Mouse (Mus musculus) heart, embryonic 10.5 days (tissue): ENCODE results near the gene Sdsl. TPM values are rescaled to one million over a fixed set of nuclear protein-coding genes. Genes with fewer than 3 reads are reported as not detected.

Experiments
- DNase-seq: peaks from one replicate; pipeline ENCODE4 v3.0.0-alpha.2; 2017; ENCODE audit warnings: low spot score
- H3K27ac ChIP-seq: fragments of 300-500 bp; sonication (generic); 2 replicates; pipeline ENCODE4 v1.5.1; 2016; ENCODE audit warnings: mild to moderate bottlenecking
- H3K27me3 ChIP-seq: fragments of 300-500 bp; sonication (generic); 2 replicates; pipeline ENCODE4 v1.6.1; 2016; ENCODE audit warnings: mild to moderate bottlenecking; ENCODE audit not compliant: poor library complexity, insufficient read depth, severe bottlenecking
- H3K36me3 ChIP-seq: fragments of 300-500 bp; sonication (generic); 2 replicates; pipeline ENCODE4 v1.6.1; 2016; ENCODE audit warnings: mild to moderate bottlenecking, moderate library complexity
- H3K4me1 ChIP-seq: fragments of 300-500 bp; sonication (generic); 2 replicates; pipeline ENCODE4 v1.6.1; 2016; ENCODE audit warnings: mild to moderate bottlenecking
- H3K4me3 ChIP-seq: fragments of 300-500 bp; sonication (generic); 2 replicates; pipeline ENCODE4 v1.5.1; 2016; ENCODE audit warnings: mild to moderate bottlenecking, moderate library complexity
- H3K9me3 ChIP-seq: fragments of 300-500 bp; sonication (generic); 2 replicates; pipeline ENCODE4 v1.6.1; 2016; ENCODE audit warnings: mild to moderate bottlenecking, moderate library complexity
- whole genome bisulfite sequencing: fragments of 180-500 bp; shearing (Covaris S2); methylation state at CpG from one replicate; pipeline ENCODE4 v1.1.7; 2016; 5-methylcytosine and 5-hydroxymethylcytosine counted together
- polyA plus RNA-seq: library from polyadenylated mRNA; unstranded; fragments of >200 nt; fragmentation: Nextera tagmentation; extraction: Ambion mirVana; gene quantifications from 2 replicates; pipeline ENCODE4 v1.2.1, GENCODE M21; 2016

Gene Sdsl
- polyA plus RNA-seq, 1 experiment from 2014 or later, result 7.5 TPM

- 1% methylated on average over 5 of the region's 6 CpGs for WGBS
- Histone ChIP-seq H3K36me3 (no peaks in the 10 kb centered on the region), H3K4me1 (peaks cover 21% of the 10 kb centered on the region), H3K27me3 (peaks cover 100% of the 10 kb centered on the region), H3K27ac (no peak overlapping the region), H3K9me3 (no peaks in the 10 kb centered on the region), H3K4me3 (no peak overlapping the region)
- no peak for DNase-seq
Measured at GRCm38 (mm10) chr5:120428990-120429389, 43.6 kb downstream of the Sdsl start.

GRCm38 (mm10) chr5:120428189-120428838 is 44.3 kb downstream of the Sdsl start:
- Histone ChIP-seq H3K36me3 (no peaks in the 10 kb centered on the region), H3K27ac (no peak overlapping the region), H3K4me3 (no peak overlapping the region), H3K4me1 (peaks cover 21% of the 10 kb centered on the region), H3K27me3 (peaks cover 100% of the 10 kb centered on the region), H3K9me3 (no peaks in the 10 kb centered on the region)
- 2% methylated on average over 21 of the region's 21 CpGs for WGBS
- no peak for DNase-seq

- no peaks in the 10 kb centered on the region for H3K36me3 ChIP-seq
- no peak for DNase-seq
- under 1% methylated on average over 33 of the region's 33 CpGs for WGBS
- H3K9me3 ChIP-seq, result no peaks in the 10 kb centered on the region
- peaks cover 100% of the 10 kb centered on the region for H3K27me3 ChIP-seq
- no peak overlapping the region for H3K4me3 ChIP-seq
- peaks cover 19% of the 10 kb centered on the region for H3K4me1 ChIP-seq
- H3K27ac ChIP-seq, result no peak overlapping the region
Measured at GRCm38 (mm10) chr5:120427451-120427938, 45.1 kb downstream of the Sdsl start.

DNA sequence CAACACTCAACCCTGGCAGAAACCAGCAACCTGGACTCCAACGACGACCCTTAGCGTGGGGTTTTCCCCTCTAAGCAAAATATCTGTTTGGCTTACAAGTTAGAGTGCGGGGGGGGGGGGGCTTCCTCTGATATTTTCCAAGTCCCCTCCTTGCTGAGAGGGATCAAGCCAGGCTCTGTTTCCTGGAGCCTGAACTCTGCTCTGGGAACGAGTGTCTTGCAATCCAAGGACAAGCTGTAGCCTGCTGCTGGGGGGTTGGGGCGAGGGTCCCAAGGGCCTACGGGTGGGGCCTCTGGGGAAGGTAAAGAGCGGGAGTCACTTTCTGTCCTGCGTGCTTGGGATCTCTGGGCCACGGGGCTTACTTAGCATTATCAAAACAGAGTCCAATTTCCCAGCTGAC is 46.0 kb downstream of the Sdsl start:
- Histone ChIP-seq H3K4me3 (no peak overlapping the region), H3K9me3 (no peaks in the 10 kb centered on the region), H3K36me3 (no peaks in the 10 kb centered on the region), H3K4me1 (peaks cover 10% of the 10 kb centered on the region; the same call in 1 of the 2 replicates), H3K27ac (no peak overlapping the region), H3K27me3 (peaks cover 100% of the 10 kb centered on the region)
- no peak for DNase-seq
- WGBS, result 0% methylated on average over 10 of the region's 10 CpGs

DNA sequence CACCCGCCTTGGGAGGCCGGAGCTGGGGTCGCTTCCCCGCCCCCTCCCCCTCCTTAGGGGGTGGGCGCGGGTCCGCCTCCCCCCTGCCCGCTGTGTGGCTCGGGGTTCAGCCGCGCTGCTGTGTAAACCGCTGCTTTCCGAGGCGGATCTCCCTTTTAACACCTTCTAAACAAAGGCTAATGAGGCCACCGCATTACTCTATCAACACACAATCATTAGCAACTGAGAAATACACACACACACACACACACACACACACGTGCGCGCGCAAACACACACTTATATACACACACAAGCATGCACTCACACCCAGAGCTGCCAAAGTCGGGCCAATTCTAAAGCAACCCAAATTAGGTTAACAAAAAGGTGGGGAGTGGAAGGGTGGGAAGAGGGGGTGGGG is 46.9 kb downstream of the Sdsl start:
- H3K27me3 ChIP-seq, result peaks cover 99% of the 10 kb centered on the region
- H3K27ac ChIP-seq, result no peak overlapping the region
- H3K4me3 ChIP-seq, result no peak overlapping the region
- WGBS, result 1% methylated on average over 18 of the region's 20 CpGs
- no peak for DNase-seq
- no peaks in the 10 kb centered on the region for H3K36me3 ChIP-seq
- no peaks in the 10 kb centered on the region for H3K9me3 ChIP-seq
- H3K4me1 ChIP-seq, result 0 out of 2 replicates have a peak, but pooled peaks cover 6% of the 10 kb centered on the region

DNA sequence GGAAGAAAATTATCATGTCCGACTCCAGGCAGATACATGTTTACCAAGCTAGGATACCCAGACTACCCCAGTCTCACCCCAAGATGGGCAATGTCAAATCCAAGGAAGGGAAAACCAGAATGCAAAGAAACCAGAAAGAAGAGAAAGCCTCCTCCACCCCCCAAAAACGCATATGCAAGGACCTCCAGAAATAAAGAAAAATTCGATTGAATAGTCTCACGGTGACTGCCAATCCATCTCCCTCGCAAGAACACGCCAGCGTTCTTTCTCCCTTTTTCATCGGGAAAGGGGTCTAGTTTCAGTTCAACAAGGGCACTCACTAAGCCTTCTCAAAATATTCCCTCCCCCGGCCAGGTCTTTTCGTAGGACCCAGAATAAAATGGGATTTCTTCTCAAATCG is 48.0 kb downstream of the Sdsl start:
- Histone ChIP-seq H3K27ac (no peak overlapping the region), H3K4me1 (0 out of 2 replicates have a peak, but pooled peaks cover 6% of the 10 kb centered on the region), H3K36me3 (no peaks in the 10 kb centered on the region), H3K27me3 (peaks cover 97% of the 10 kb centered on the region), H3K4me3 (no peak overlapping the region), H3K9me3 (no peaks in the 10 kb centered on the region)
- DNase-seq, result no peak
- 2% methylated on average over 11 of the region's 11 CpGs for WGBS

DNA sequence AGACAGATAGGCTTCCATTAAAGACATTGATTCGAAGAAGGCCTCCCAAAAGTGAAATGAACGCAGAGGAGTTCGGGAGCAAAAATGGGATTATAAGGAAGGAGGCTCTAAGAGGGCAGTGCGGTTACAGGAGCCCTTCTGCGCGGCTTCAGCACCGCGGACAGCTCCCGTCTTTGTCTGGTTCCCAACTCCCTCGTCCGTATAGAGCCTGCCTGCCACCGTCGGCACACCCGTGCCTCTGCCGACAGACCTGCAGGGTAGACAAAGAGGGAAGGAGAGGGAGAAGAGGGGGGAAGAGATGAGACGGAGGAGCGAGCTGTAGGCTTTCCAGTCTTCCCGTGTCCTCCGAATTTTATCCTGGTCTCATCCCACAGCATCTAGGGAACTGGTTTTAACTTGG is 48.6 kb downstream of the Sdsl start:
- Histone ChIP-seq H3K4me3 (no peak overlapping the region), H3K9me3 (no peaks in the 10 kb centered on the region), H3K27me3 (peaks cover 97% of the 10 kb centered on the region), H3K4me1 (0 out of 2 replicates have a peak, but pooled peaks cover 6% of the 10 kb centered on the region), H3K27ac (no peak overlapping the region), H3K36me3 (no peaks in the 10 kb centered on the region)
- 1% methylated on average over 19 of the region's 19 CpGs for WGBS
- DNase-seq, result peak; percentile 91

DNA sequence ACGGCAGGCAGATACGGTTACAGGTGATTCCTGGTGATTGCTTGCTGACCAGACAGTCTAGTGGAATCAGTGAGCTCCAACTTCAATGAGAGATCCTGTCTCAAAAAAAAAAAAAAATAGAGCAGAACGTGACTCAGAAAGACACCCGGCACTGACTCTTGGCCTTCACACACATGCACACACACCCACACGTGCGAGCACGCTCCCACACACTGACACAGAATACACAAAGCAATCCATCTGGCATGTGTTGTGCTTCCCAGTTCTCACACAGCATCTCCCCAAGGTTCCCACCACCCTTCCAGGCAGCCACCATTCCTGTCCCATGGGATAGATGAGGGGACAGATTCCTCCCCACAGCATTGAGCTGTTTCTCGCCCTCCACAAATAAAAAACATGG is 52.5 kb downstream of the Sdsl start:
- H3K27ac ChIP-seq, result no peak overlapping the region
- WGBS, result 77% methylated on average over 8 of the region's 8 CpGs
- H3K4me1 ChIP-seq, result no peaks in the 10 kb centered on the region
- no peaks in the 10 kb centered on the region for H3K9me3 ChIP-seq
- no peak overlapping the region for H3K4me3 ChIP-seq
- H3K27me3 ChIP-seq, result peaks cover 92% of the 10 kb centered on the region
- DNase-seq, result no peak
- H3K36me3 ChIP-seq, result no peaks in the 10 kb centered on the region

DNA sequence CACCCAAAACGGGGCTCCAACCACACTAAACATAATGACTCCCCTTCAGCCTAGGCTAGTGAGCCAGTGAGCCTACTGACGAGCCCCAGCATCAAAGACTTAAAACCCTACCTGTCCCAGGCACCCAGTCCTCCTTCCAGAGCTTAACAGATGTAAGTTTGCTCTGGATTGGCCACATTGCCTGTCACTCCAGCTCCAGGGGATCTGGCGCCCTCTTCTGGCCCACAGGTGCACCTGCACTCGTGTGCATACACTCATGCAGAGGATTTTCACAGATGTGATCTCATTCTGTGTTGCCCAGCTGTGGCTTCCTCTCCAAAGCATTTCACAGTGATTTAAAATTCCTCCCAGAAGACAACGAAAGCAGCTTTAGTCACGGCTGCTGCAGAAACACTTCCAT is 59.2 kb downstream of the Sdsl start:
- no peaks in the 10 kb centered on the region for H3K36me3 ChIP-seq
- peaks cover 11% of the 10 kb centered on the region for H3K4me1 ChIP-seq
- DNase-seq, result no peak
- peaks cover 90% of the 10 kb centered on the region for H3K27me3 ChIP-seq
- no peak overlapping the region for H3K27ac ChIP-seq
- WGBS, result 74% methylated on average over 6 of the region's 6 CpGs
- peaks cover 3% of the 10 kb centered on the region for H3K9me3 ChIP-seq
- H3K4me3 ChIP-seq, result no peak overlapping the region

- peaks cover 11% of the 10 kb centered on the region for H3K4me1 ChIP-seq
- H3K4me3 ChIP-seq, result peak overlapping the region; percentile 40
- 3% methylated on average over 41 of the region's 41 CpGs for WGBS
- H3K27ac ChIP-seq, result no peak overlapping the region
- no peak for DNase-seq
- peaks cover 76% of the 10 kb centered on the region for H3K27me3 ChIP-seq
- H3K36me3 ChIP-seq, result no peaks in the 10 kb centered on the region
- H3K9me3 ChIP-seq, result peaks cover 3% of the 10 kb centered on the region
Measured at GRCm38 (mm10) chr5:120409385-120410378, 62.9 kb downstream of the Sdsl start.

DNA sequence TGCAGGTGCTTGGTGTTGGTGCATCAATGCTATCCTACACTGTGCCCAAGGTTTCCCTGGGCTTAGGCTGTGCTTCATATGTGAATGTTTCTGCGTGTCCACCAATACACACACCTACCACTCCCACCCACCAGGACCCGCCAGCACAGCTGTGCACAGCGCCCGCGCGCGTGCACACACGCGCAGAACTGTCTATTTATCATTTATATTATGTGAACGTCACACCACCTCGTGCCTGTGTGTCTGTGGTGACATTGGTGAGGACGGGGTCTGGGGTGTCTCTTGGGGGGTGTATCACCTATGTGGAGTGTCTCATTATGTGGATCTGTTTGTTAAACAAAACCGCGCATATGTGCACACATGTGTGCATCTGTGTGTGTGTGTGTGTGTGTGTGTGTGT is 63.7 kb downstream of the Sdsl start:
- Histone ChIP-seq H3K4me1 (peaks cover 11% of the 10 kb centered on the region), H3K27me3 (peaks cover 72% of the 10 kb centered on the region), H3K9me3 (peaks cover 3% of the 10 kb centered on the region), H3K36me3 (no peaks in the 10 kb centered on the region), H3K27ac (no peak overlapping the region), H3K4me3 (no peak overlapping the region)
- WGBS, result 72% methylated on average over 14 of the region's 14 CpGs
- DNase-seq, result no peak
